Mouse (Mus musculus) limb, embryonic 10.5 days (tissue): ENCODE results near the gene Spns2. TPM values are rescaled to one million over a fixed set of nuclear protein-coding genes. Genes with fewer than 3 reads are reported as not detected.
A peak's percentile ranks its signal among the peaks of the same experiment; 100 is the strongest.

ENCODE experiments used
- DNase-seq: peaks from one replicate; pipeline ENCODE4 v3.0.0-alpha.2; 2017; ENCODE audit warnings: low spot score
- H3K27ac ChIP-seq: fragments of 300-500 bp; sonication (generic); 2 replicates; pipeline ENCODE4 v1.5.1; 2016; ENCODE audit warnings: mild to moderate bottlenecking
- H3K27me3 ChIP-seq: fragments of 300-500 bp; sonication (generic); 2 replicates; pipeline ENCODE4 v1.6.1; 2016; ENCODE audit warnings: low read depth, mild to moderate bottlenecking; ENCODE audit not compliant: poor library complexity, severe bottlenecking
- H3K36me3 ChIP-seq: fragments of 300-500 bp; sonication (generic); 2 replicates; pipeline ENCODE4 v1.6.1; 2016; ENCODE audit warnings: mild to moderate bottlenecking, moderate library complexity
- H3K4me1 ChIP-seq: fragments of 300-500 bp; sonication (generic); 2 replicates; pipeline ENCODE4 v1.6.1; 2016
- H3K4me3 ChIP-seq: fragments of 300-500 bp; sonication (generic); 2 replicates; pipeline ENCODE4 v1.5.1; 2016; ENCODE audit warnings: mild to moderate bottlenecking, moderate library complexity
- H3K9me3 ChIP-seq: fragments of 300-500 bp; sonication (generic); replicated peaks from 2 replicates; pipeline ENCODE4 v1.6.1; 2016; ENCODE audit warnings: mild to moderate bottlenecking
- WGBS: fragments of 180-500 bp; shearing (Covaris S2); methylation state at CpG from one replicate; pipeline ENCODE4 v1.1.7; 2016; 5-methylcytosine and 5-hydroxymethylcytosine counted together
- polyA plus RNA-seq: library from polyadenylated mRNA; unstranded; fragments of >200 nt; fragmentation: Nextera tagmentation; extraction: Ambion mirVana; gene quantifications from 2 replicates; pipeline ENCODE4 v1.2.1, GENCODE M21; 2016

The Spns2 gene
- polyA plus RNA-seq, 1 experiment from 2014 or later = 3.0 TPM

- Histone ChIP-seq H3K9me3 (no peaks in the 10 kb centered on the region), H3K4me3 (no peak overlapping the region), H3K27me3 (peaks cover 6% of the 10 kb centered on the region; the same call in 1 of the 2 replicates), H3K36me3 (no peaks in the 10 kb centered on the region), H3K4me1 (peaks cover 19% of the 10 kb centered on the region), H3K27ac (no peak overlapping the region)
- DNase-seq = no peak
- WGBS = 93% methylated on average over 6 of the region's 6 CpGs
These were observed 70.7 kb downstream of the Spns2 start for GRCm38 (mm10) chr11:72419006-72419405.

GRCm38 (mm10) chr11:72418227-72418626 is 71.5 kb downstream of the Spns2 start:
- DNase-seq = no peak
- H3K4me1 ChIP-seq = peaks cover 21% of the 10 kb centered on the region
- H3K4me3 ChIP-seq = no peak overlapping the region
- H3K36me3 ChIP-seq = no peaks in the 10 kb centered on the region
- peaks cover 12% of the 10 kb centered on the region; the same call in 1 of the 2 replicates for H3K27me3 ChIP-seq
- H3K27ac ChIP-seq = peak overlapping the region; percentile 70; the same call in 1 of the 2 replicates
- no peaks in the 10 kb centered on the region for H3K9me3 ChIP-seq
- WGBS = 57% methylated on average over 8 of the region's 8 CpGs

- Histone ChIP-seq H3K27ac (peak overlapping the region; percentile 70), H3K36me3 (no peaks in the 10 kb centered on the region), H3K9me3 (no peaks in the 10 kb centered on the region), H3K27me3 (peaks cover 21% of the 10 kb centered on the region; the same call in 1 of the 2 replicates), H3K4me3 (no peak overlapping the region), H3K4me1 (peaks cover 23% of the 10 kb centered on the region)
- WGBS = 6% methylated on average over 4 of the region's 4 CpGs
- DNase-seq = no peak
These were observed 72.3 kb downstream of the Spns2 start for GRCm38 (mm10) chr11:72417376-72417775.

DNA sequence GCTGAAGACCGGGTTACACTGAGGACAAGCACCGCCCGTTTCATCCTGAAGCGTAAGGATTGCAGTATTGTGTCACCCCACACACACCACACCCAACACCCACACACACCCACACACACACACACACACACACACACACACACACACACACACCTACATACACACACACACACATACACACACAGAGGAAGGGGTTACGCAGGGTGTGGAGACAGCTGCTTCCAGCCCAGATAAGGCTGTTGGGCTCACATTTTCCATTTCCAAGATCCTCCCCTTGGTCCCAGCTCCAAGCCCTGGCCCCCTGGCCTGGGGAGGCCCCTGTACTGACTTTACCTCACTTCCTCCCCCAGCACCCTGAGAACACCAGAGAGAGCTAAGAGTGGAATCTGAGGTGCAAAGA is 73.0 kb downstream of the Spns2 start:
- no peak for DNase-seq
- peaks cover 30% of the 10 kb centered on the region for H3K4me1 ChIP-seq
- no peak overlapping the region; the same call in 1 of the 2 replicates for H3K27ac ChIP-seq
- peaks cover 25% of the 10 kb centered on the region; the same call in 1 of the 2 replicates for H3K27me3 ChIP-seq
- no peaks in the 10 kb centered on the region for H3K9me3 ChIP-seq
- H3K4me3 ChIP-seq = no peak overlapping the region
- 94% methylated on average over 5 of the region's 5 CpGs for WGBS
- H3K36me3 ChIP-seq = no peaks in the 10 kb centered on the region

DNA sequence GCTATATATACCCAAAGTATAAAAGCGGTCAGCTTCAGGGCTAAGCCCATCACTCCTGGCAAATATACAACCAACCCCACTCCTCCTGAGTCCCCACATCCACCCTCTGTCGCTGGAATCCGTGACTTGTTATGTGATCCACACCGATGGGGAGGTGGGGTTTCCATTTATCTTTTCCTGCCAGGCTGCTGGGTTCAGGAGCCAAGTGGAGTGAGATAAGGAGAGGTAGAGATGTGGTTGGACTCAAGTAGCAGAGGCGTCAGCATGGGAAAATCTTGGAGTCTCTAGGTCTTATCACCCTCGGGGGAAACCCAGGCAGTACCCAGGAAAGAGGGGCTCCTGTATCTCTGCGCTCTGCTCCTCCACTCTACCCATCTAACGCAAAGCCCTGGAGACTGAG is 74.5 kb downstream of the Spns2 start:
- Histone ChIP-seq H3K27me3 (peaks cover 40% of the 10 kb centered on the region), H3K4me1 (peaks cover 45% of the 10 kb centered on the region), H3K4me3 (no peak overlapping the region), H3K9me3 (no peaks in the 10 kb centered on the region), H3K27ac (no peak overlapping the region), H3K36me3 (no peaks in the 10 kb centered on the region)
- WGBS = 74% methylated on average over 8 of the region's 8 CpGs
- DNase-seq = no peak

DNA sequence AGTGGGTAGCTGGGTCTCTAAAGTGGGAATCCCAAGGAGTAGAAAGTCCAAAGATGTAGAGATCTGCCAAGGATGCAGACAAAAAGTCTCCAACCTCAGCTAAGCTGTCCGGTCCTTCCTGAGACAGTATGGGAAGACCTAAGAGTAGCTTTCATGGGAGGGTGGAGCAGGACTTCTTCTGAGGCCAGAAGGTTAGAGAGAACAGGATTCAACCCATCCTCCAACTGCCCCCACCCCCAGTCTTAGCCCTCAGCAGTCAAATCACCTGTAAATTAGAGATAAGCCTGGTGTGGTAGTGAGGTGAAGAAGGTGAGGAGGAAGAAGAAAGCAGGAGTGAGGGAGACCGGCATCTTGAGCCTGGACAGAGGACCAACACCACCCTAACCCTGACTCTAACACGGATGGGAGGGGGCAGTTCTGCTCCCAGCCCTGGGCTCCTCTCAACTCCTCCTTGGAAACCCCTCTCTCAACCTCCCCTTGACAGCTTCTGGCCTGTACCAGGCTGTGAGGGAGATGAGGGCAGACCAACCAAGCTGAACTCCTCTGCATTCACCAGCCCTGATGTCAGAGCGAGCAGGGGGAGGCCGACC is 76.0 kb downstream of the Spns2 start:
- no peaks in the 10 kb centered on the region for H3K9me3 ChIP-seq
- peaks cover 55% of the 10 kb centered on the region for H3K4me1 ChIP-seq
- H3K27ac ChIP-seq = no peak overlapping the region
- peaks cover 55% of the 10 kb centered on the region for H3K27me3 ChIP-seq
- H3K4me3 ChIP-seq = no peak overlapping the region
- no peak for DNase-seq
- 52% methylated on average over 5 of the region's 5 CpGs for WGBS
- no peaks in the 10 kb centered on the region for H3K36me3 ChIP-seq

DNA sequence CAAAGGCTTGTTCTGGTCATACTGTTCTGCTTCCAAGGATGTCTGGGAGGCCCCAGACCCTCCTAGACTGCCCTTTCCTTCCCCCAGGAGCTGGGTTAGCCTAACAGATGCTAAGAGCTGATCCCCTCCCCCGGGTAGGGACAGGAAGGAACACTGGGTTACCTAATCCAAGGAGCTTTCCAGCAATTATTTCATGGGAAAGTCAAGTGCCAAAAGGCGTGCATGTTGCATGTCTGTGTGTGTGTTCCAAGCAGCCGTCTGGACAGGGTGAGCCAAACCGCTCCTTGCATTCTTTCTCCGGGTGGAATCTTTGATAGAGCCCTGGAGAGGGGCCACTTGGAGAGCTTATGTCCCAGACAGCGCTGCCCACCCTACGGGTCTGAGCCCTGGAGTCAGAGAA is 76.7 kb downstream of the Spns2 start:
- no peak for DNase-seq
- 83% methylated on average over 7 of the region's 7 CpGs for WGBS
- H3K9me3 ChIP-seq = no peaks in the 10 kb centered on the region
- H3K36me3 ChIP-seq = no peaks in the 10 kb centered on the region
- H3K27ac ChIP-seq = no peak overlapping the region
- H3K4me1 ChIP-seq = peaks cover 58% of the 10 kb centered on the region
- H3K27me3 ChIP-seq = peaks cover 61% of the 10 kb centered on the region
- H3K4me3 ChIP-seq = no peak overlapping the region

DNA sequence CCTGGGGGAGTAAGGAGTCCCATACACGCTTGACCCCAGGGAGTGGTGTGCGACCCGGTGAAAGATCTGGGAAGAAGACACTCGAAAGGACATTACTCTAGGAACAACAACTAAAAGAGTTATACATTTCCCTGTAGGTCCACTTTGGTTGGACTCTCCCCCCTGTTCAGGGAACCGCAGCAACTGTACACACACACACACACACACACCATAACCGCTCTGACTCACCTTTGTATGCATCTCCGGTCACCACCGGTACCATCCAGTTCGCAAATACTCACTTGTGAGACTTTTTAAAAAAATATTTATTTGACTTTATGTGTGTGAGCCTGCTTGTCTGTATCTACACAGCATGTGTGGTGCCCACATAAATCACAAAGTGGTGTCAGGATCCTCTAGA is 77.8 kb downstream of the Spns2 start:
- peak overlapping the region; percentile 82 for H3K4me3 ChIP-seq
- WGBS = 34% methylated on average over 9 of the region's 9 CpGs
- DNase-seq = no peak
- peaks cover 72% of the 10 kb centered on the region for H3K27me3 ChIP-seq
- peak overlapping the region; percentile 82; the same call in 1 of the 2 replicates for H3K27ac ChIP-seq
- no peaks in the 10 kb centered on the region for H3K36me3 ChIP-seq
- no peaks in the 10 kb centered on the region for H3K9me3 ChIP-seq
- peaks cover 53% of the 10 kb centered on the region for H3K4me1 ChIP-seq

DNA sequence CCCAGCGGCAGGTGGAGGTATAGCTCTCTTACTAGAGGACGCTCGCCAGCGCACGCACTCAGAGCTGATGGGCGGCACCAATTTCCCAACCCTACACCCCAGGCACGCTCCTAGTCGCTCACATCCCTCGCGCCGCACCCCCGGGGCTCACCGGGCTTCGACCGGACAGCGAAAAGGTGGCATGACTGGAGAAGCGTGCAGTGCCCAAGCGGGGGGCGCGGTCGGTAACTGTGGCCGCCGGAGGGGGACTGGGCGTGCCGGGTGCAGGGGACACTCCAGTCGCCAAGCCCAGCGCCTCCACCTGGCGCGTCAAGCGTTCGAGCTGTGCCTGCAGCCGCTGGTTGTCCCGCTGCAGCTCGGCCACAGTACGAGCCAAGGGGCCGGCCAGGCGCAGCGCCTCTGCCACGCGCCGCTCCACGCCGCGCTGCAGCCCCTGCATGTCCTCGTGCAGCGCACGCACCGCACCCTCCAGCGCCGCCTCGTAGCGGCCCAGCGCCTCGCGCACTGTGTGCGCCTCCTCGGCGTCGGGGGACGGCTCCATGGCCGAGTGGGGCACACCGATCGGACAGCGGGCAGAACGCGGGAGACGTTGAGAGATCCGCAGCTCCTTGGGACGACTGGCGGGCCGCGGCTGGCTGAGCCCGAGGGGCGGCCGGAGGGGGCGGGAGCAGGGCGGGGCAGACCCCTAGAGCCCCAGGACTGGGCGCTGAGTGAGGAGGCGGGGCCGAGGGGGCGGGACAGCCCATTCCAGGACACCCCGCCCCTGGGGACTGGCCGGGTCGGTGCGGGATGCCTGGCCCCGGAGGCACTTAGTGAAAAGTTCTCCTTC is 78.4 kb downstream of the Spns2 start, which contains the start of gene Smtnl2:
Gene Smtnl2, minus strand, starts transcription at position 621 of the 829 bp plus-strand sequence.
- H3K9me3 ChIP-seq = no peaks in the 10 kb centered on the region
- peak within 1 kb of the TSS; percentile 82 for H3K27ac ChIP-seq
- DNase-seq = peak; percentile 90
- no peaks in the 10 kb centered on the region for H3K36me3 ChIP-seq
- H3K4me1 ChIP-seq = peaks cover 53% of the 10 kb centered on the region
- peak within 1 kb of the TSS; percentile 82 for H3K4me3 ChIP-seq
- peaks cover 78% of the 10 kb centered on the region for H3K27me3 ChIP-seq
- WGBS = under 1% methylated on average over 85 of the region's 86 CpGs

GRCm38 (mm10) chr11:72410521-72411092 is 79.1 kb downstream of the Spns2 start:
- no peaks in the 10 kb centered on the region for H3K36me3 ChIP-seq
- WGBS = 1% methylated on average over 25 of the region's 25 CpGs
- H3K27me3 ChIP-seq = peaks cover 80% of the 10 kb centered on the region
- H3K4me3 ChIP-seq = peak overlapping the region; percentile 82
- H3K27ac ChIP-seq = peak overlapping the region; percentile 82; the same call in 1 of the 2 replicates
- DNase-seq = peak; percentile 40
- peaks cover 60% of the 10 kb centered on the region for H3K4me1 ChIP-seq
- no peaks in the 10 kb centered on the region for H3K9me3 ChIP-seq

DNA sequence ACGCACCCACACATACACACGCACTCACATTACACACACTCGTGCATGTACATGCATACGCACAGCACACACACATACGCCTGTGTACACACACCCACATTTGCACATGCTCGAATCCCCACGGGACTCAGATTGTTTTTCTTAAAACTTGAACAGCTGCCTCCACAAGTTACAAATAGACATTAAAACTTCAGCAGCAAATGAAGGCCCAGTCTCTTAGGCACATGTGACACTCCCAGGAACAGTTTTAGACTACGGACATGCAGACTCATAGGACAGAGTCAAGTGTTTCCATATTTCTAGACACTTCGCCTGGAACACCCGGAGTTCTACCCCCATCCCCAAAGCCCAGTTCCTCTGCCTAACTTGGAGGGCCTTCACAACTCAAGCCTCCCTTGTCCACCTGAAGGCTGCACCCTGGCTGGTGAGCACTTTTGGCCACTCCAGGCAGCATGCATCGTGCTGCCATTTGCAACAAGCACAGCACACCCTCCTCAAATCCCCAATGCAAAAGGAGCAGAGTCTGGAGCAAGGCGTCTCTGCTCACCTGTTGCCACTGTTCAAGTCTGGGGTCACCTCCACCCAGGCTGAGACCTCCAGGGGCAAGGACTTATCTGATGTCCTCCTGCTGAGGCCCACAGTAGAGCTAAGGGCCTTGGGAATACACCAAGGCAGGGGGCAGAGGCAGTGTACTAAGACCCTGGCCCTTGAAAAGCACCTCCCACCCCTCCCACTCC is 79.9 kb downstream of the Spns2 start:
- 65% methylated on average over 12 of the region's 12 CpGs for WGBS
- H3K27ac ChIP-seq = no peak overlapping the region
- H3K9me3 ChIP-seq = no peaks in the 10 kb centered on the region
- H3K4me3 ChIP-seq = peak overlapping the region; percentile 82
- no peaks in the 10 kb centered on the region for H3K36me3 ChIP-seq
- peaks cover 60% of the 10 kb centered on the region for H3K4me1 ChIP-seq
- DNase-seq = no peak
- peaks cover 80% of the 10 kb centered on the region for H3K27me3 ChIP-seq

GRCm38 (mm10) chr11:72408451-72409170 is 81.1 kb downstream of the Spns2 start:
- Histone ChIP-seq H3K36me3 (no peaks in the 10 kb centered on the region), H3K27me3 (peaks cover 70% of the 10 kb centered on the region), H3K4me1 (peaks cover 57% of the 10 kb centered on the region), H3K4me3 (no peak overlapping the region), H3K27ac (no peak overlapping the region), H3K9me3 (no peaks in the 10 kb centered on the region)
- 28% methylated on average over 9 of the region's 9 CpGs for WGBS
- no peak for DNase-seq
